Mouse (Mus musculus) testis, adult 2 months (tissue): Measurements from ENCODE around the gene Uqcr11.

ENCODE experiments used
- CTCF ChIP-seq: fragments of 200-500 bp; IDR thresholded peaks from 2 replicates; pipeline ENCODE4 v1.5.1; 2012; ENCODE audit warnings: low read depth, mild to moderate bottlenecking, inconsistent platforms, low read length, moderate library complexity; ENCODE audit not compliant: control insufficient read depth, insufficient read depth, insufficient replicate concordance
- POLR2A ChIP-seq: fragments of 200-500 bp; IDR thresholded peaks from 2 replicates; pipeline ENCODE4 v1.6.1; 2012; ENCODE audit warnings: low read depth, mild to moderate bottlenecking, inconsistent platforms, low read length, moderate library complexity; ENCODE audit not compliant: control insufficient read depth

DNA sequence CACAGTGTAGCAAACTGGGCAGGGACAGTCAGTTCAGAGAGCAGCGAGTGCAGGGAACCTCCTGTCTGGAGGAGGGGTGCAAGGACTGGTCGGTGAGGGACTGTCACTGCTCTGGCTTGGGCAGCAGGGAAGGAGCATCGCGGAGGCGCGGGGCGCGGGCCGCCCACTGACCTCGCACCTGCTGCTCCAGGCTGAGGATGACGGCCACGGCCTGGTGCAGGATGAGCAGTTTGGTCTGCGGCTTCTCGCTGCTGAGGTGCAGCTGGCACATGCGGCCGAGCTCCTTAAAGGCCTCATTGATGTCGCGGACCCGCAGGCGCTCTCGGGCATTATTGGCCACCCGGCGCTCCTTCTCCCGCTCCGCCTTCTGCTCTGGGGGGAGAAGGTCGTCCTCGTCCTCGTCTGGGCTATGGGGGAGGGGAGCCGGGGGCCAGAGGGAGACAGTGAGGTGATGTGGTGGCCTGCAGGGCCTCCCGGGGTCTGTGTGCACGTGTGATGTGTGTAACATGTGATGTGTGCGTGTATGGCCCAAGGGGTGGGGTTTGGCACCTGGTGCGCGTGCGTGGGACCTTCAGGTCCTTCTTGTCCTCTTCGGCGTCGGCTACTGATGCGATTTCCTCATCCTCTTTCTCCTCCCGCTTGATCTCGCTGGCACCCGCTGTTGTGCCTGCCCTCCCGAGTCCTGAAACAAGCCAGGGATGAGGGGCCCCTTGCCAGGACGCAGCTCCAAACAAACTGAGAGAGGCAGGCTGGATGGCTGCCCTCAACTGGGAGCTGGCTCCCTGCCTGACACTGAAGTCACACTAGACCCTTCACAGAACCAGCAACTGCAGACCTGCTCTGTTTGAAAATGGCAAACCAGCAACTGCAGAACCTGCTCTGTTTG lies 6.3 kb upstream of the Uqcr11 start:
- no peak for TF ChIP-seq CTCF
- TF ChIP-seq POLR2A: no peak
